Mouse (Mus musculus): Measurements from ENCODE around the gene Hcn2.

The Hcn2 gene

DNA sequence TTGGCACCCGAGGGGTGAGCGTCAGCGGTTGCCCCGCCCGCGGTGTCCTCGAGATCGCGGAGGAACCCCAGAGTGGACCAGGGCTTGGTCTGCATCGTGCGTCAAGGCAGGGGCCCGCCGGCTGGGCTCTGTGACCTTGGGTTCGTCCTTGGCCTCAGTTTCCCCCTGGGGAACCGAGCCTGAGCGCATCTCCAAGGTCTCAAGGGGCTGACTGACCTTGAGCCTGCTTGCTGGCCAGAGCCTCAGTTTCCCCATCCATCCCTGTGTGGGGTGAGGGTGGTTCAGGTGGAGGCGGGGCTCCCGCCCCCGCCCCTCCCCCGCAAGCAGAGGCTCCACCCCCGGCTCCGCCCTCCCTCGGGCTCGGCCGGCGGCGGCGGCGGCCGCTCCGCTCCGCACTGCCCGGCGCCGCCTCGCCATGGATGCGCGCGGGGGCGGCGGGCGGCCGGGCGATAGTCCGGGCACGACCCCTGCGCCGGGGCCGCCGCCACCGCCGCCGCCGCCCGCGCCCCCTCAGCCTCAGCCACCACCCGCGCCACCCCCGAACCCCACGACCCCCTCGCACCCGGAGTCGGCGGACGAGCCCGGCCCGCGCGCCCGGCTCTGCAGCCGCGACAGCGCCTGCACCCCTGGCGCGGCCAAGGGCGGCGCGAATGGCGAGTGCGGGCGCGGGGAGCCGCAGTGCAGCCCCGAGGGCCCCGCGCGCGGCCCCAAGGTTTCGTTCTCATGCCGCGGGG lies at the start of gene Hcn2:
Gene Hcn2 (plus strand): TSS at position 381 of the 734 bp plus-strand sequence.
- no peak for DNase-seq (ENCODE audit: low spot score)

GRCm38 (mm10) chr10:79668076-79668475 lies 48.4 kb upstream of the Hcn2 start:
- DNase-seq (ENCODE audit: low spot score): no peak

DNA sequence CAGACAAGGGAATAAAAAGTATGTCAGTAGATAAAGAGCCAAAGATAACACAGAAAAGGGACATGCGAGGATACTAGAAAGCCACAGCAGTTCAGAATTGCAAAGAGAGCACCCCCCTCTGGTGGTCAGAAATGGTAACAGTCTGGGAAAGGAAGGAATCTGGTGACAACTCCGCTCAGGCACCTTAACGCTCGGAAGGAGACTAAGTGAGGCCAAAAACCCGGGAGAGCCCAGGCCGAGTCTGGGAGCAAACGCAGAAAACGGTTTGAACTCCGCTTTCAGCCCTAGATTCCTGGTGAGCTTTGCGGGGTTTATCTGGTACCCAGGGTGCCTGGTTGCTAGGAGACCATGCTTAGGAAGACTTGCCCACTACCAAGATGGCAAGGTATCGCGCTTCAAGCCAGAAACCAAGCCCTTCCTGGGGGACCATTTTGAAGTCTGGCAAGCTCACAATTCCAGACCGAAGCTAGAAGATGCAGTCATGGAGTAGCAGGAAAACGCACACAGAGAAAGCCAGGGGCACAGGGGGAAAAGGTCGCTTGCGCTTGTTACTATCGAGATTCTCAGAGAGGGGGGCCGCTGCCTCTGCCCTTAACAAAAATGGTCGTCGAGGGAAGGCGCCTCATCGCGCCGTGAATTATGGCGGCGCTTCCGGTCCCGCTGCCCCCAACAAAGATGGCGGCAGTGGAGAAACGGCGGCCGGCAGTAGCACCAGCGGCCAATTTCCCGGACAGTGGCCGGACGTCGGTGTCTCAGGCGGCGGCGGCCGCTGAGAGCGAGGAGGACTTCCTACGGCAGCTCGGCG lies 47.5 kb upstream of the Hcn2 start, which contains the start of gene Tpgs1:
Gene Tpgs1 (plus strand): TSS at position 599 of the 805 bp plus-strand sequence.
- peak; percentile 89 for DNase-seq (ENCODE audit: low spot score)

GRCm38 (mm10) chr10:79669576-79670057 lies 46.8 kb upstream of the Hcn2 start:
- DNase-seq (ENCODE audit: low spot score): peak; percentile 87

GRCm38 (mm10) chr10:79670071-79670888 lies 46.2 kb upstream of the Hcn2 start:
- no peak for DNase-seq (ENCODE audit: low spot score)

- no peak for DNase-seq (ENCODE audit: low spot score)
These were observed 44.9 kb upstream of the Hcn2 start for GRCm38 (mm10) chr10:79671396-79672087.

DNA sequence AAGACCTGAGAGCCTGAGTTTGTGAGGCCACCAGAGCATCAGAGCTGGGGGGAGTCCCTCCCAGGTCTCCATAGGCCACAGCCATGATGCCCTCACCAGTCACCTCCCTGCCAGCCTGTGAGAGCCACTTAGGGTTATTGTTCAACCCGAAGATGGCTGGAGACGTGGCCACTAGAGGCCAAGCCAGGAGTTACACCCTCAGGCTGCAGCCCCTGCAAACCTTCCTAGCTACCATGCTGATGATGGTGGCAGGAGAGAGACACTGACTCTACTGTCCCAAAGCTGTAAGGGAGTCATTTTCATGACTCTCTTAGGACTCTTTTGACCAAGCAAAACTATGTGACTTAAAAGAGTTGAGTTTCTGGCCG lies 44.4 kb upstream of the Hcn2 start:
- no peak for DNase-seq (ENCODE audit: low spot score)

GRCm38 (mm10) chr10:79673054-79673453 lies 43.4 kb upstream of the Hcn2 start:
- DNase-seq (ENCODE audit: low spot score): no peak

DNA sequence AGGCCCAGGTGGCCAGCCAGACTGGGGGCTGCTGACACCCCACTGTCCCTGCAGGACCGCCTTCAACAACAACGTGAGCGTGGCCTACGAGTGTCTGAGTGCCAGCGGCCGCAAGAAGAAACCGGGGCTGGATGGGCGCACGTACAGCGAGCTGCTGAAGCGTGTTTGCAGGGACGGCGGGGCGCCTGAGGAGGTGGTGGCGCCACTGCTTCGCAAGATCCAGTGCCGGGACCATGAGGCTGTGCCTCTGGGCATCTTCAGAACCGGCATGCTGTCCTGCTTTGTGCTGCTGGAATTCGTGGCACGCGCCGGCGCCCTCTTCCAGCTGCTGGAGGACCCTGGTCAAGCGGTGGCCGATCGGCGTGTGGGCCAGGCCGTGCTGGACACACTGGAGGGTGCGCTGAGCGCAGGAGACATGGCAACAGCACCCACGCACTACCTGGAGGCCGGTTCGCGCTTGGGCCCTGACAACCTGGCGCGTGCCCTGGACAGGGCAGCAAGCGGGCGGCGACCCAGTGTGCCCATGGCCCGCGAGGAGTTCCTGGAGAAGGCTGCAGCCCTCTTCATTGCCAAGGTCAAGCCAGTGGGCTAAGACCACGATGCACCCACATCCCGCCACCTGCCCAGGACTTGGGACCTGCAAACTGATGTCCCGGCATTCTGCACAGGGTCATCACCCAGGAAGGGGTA lies 40.9 kb upstream of the Hcn2 start:
- no peak for DNase-seq (ENCODE audit: low spot score)

DNA sequence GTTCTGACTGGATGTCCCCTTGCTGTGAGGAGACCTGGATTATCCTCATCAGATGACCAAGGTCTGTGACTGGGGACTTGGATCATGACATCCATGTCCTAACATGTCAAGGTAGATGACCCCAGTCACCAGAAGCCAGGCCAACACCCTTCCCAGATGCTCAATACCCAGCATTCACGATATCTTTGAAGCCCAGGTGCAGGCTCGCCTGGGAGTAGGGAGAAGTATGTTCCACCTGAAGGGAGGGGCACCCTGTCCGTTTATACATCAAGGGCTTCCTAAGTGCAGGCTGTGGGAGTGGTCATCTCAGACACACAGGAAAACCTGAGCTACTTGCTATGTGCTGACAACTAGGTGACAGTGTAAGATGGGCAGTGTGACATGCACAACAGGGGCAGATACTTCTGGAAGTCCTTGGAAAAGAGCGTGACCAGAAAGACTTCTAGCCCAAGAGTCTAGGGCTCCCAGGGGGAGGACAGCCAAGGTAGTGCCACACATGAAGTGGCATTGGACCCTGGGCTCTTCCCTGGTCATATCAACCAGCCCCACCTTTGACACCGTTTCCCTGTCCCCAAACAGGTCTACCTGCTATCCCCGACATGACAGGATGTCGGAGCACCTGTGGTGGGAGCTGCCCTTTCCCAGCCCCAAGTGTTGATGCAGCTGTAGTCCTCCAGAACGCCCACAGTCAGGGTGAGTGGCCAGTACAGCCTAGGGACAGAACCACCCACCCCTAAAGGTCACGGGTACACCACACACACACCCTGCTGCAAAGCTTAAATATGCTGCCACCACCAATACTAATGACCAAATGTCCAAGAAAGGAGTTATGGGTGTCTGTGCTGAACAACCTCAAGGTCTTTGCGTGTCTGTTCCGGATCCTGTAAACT lies 35.6 kb upstream of the Hcn2 start:
- DNase-seq (ENCODE audit: low spot score): no peak

DNA sequence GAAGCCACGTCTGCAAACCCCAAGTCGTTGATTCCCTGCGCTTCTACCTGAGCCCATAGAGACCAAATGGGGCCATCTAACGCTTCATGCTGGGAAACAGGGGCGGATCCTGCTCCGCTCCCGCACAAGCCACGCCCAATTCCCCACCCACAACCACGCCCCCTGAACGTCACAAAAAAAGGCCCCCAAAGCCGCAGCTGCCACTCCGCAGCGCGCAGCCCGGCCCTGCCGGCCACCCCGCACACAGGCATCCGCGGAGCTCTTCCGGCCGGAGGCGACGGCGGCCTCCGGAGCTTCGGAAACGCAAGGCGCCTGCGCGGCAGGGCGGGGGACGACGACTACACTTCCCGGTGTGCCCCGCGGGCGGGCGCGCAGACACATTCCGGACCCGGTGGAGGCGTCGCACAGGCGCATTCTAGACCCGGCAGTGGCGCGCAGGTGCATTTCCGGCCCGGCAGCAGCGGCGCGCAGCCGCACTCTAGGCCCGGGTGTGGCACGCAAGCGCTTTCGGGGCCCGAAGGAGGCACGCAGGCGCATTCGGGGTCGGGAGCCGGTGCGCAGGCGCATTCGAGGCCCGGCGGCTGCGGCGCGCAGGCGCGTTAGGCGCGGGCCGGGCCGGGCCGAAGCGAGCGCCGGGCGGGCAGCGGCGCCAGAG lies 34.7 kb upstream of the Hcn2 start, which contains the start of gene Cdc34:
Gene Cdc34 (plus strand): TSS at position 605 of the 655 bp plus-strand sequence.
- DNase-seq (ENCODE audit: low spot score): peak; percentile 99

DNA sequence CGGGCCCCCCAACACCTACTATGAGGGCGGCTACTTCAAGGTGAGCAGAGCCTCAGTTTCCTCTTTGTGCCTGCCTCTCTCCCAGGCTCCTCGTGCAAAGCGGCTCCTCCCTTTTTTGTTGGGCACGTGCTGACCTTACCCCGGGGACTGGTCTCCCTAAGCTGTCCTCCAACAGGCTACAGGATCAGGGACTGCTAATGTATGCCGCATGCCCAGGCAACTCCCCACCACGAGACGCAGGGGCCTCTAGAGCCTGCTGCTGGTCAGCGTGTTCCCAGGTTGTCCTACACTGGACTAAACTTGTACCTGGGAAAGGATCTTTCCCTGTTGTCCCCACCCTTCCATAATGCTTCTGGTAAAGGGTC lies 33.9 kb upstream of the Hcn2 start:
- DNase-seq (ENCODE audit: low spot score): peak; percentile 62

DNA sequence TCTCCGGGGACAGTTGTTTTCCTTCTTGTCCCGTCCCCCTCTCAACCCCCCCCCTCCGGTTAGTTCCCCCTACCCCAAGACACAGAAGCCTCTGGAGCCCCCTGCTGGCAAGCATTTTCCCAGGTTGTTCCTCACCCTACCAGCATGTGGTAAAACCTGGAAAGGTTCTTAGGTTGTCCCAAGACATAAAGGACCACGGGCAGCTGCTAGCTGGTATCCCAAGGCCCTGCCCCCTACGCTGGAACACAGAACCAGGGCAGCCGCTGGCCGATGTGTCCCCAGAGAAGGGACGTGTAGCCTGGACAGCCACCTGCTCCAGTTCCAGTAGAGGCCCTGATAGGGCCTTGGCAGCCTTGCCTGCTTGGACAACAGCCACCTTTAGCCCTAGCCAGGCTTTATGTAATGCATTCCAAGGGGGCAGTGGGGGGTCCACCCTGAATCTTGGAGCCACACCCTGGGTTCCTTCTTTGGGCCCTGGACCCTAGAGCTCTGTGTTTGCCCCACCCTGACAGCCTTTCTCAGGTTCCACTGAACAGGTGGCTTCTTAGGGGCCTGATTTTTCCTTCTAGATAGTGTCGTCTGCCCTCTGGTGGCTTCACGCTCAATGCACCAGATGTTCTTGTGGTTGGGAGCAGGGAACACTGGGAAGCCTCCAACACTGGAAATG lies 33.4 kb upstream of the Hcn2 start:
- DNase-seq (ENCODE audit: low spot score): peak; percentile 84

DNA sequence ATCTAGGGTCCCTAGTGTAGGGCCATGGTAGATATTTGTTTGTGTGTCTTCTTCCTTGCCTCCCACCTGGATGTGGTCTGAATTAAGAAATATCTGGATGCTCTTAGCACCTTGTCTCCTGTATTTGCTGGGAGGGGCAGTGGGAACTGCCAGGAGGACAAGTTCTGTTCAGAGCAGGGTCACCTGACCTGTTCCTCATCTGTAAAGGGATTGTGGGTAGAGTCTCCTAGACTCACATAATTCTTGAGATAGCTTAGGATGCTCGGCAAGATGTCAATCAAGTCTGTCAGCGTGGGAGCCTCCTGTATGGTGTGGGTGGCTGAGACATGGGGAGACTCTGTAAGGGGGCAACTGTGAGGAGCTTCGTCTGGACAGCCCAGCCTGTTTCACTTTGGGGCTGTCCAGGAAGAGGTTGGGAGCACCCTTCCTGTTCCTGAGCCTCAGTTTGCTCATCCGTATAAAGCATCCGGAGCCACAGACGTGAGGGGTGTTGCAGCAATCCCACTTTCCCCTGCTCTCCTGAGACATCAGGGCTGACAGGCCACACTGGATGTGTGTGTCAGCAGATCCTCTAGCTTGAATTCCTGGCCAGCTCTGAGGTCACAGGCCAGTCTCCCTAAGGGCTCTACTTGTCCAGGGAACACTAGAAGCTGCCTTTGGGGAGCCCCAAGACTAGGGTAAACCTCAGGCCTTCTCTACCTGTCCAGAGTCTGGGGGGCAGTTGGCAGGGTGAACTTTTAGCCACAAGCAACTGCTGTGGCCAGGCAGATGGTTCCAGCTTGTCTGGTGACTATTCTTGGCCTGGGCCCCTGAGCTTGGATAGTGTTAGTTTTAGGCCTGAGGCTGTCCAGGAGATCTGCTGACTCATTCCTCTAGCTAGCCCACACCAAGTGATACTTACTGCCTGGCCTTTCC lies 32.5 kb upstream of the Hcn2 start:
- no peak for DNase-seq (ENCODE audit: low spot score)

DNA sequence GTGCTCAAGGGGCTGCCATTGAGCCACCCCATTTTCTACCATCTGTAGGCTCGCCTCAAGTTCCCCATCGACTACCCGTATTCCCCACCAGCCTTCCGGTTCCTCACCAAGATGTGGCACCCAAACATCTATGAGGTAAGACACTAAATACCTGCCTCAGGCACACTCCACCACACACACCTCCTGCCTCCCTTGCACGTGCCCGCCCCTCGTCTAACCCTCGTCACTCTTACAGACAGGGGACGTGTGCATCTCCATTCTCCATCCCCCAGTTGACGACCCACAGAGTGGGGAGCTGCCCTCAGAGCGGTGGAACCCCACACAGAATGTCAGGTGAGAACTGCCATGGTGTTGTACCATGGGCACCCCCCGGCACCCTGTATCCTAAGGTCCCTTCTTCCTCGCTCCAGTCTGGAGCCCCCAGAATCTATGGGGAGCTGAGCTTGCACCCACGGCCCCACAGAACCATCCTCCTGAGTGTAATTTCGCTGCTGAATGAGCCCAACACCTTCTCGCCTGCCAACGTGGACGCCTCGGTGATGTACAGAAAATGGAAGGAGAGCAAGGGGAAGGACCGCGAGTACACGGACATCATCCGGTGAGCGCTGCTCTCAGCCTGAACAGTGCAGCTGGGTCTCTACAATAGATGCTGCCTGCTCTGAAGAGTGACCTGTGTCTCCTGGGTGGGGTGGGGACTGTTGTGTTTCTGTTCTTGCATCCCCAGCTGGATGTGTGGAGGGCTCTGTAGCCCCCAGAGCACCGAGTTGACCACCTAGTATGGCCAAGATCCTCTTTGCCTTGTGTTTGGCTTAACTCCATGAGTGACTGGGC lies 31.4 kb upstream of the Hcn2 start:
- DNase-seq (ENCODE audit: low spot score): no peak

- DNase-seq (ENCODE audit: low spot score): no peak
These were observed 30.2 kb upstream of the Hcn2 start for GRCm38 (mm10) chr10:79686219-79686618.

- DNase-seq (ENCODE audit: low spot score): no peak
These were observed 29.7 kb upstream of the Hcn2 start for GRCm38 (mm10) chr10:79686691-79687090.
